Mouse (Mus musculus): ENCODE measurements at regions not wholly inside any gene's neighbourhood (a gene's known extent, or its start where the extent isn't known, plus 50 kb on each side); places are given as distances from the start of the nearest gene placed in this dataset.

DNA sequence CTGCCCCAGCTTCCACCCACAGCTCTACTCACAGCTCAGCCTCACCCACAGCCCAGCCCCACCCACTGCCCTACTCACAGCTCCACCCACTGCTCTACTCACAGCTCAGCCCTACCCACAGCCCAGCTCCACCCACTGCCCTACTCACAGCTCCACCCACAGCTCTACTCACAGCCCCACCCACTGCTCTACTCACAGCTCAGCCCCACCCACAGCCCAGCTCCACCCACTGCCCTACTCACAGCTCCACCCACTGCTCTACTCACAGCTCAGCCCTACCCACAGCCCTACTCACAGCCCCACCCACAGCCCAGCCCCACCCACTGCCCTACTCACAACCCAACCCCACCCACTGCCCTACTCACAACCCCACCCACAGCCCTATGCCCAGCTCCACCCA is 56.5 kb upstream of the Phox2b start:
- in situ Hi-C loops (cut with MboI, MseI): no loop called here

DNA sequence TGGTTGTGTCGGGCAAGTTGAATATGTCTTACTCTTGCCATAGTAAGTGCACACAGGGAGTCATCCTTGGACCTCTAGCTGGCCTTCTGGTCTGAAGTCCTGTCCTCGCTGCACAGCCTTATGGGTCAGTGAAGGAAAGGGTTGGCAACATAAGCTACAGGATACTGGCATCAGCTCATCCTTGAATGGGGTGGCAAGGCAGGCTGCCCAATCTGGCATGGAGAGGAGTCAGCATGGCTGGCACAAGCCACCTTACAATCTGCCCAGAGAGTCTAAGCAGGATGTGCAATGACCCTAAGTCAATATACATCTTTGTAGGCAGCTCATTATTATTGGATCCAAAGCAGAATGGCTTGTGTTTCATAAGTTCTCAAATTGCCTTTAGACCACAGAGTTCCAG is 57.8 kb upstream of the Phox2b start:
- in situ Hi-C loops (cut with MboI, MseI): no loop called here

DNA sequence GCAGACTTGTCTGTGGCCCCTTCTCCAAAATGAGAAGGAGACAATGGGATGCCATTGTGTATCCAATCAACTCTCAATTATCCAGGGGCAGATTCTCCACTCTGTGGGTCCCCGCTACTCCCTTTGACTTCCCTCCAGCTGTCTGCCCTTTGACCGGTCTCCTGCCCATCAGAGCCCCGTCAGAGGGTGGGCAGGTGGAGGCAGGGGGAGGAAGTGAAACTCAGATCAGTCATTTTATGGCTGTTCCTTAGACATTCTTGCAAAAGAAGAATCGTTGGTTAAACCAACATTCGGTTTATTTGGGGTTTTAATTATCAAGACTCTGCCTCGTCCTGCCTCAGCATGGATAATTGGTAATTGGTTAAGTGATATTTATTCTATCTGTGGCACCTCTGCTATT is 77.7 kb upstream of the Phox2b start:
- in situ Hi-C loops (cut with MboI, MseI): no loop called here

DNA sequence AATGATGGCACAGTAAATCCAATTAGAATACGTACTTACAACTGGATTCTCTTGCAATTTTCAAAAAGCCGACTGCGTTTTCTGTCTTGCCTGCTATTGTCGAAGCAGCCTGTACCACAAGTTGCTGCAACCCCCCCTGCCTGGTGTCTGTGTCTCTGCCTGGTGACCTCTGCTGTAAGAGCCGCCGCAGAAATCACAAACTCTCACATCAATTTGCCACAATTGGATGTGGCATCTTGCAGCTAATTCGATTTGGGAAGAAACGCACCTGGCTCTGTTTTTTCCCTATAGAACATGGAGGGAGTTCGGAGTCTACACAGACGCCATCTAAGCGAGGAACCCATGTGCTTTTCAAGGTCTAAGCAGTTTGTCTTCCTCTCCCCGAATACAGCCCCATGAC is 80.1 kb upstream of the Phox2b start:
- in situ Hi-C loops (cut with MboI, MseI): no loop called here

DNA sequence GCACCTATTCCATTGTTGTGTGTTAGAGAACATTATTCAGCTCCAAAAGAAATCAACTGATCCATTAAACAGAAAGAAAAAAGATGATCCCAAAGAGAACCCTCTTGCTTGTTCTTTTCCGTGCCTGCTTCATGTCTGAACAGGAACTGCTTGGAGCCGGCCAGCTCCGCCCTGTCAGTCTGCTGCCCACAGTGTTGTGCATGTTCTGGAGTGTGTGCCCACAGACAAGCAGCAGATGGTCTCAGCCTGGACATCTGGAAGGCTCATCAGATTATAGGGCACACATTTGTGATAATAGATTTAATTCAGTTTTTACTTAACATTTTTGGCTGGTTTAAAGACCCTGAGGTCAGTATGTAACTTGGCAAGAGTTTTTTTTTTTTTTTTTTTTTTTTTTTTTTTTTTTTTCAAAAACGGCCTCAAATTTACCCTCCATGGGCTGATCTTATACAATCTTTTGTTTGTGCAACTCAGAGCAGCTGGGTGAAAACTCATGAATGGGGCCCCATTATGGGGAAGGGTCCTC is 70.9 kb upstream of the Tmem33 start:
- in situ Hi-C loops (cut with MboI, MseI): loop anchor here in 1 of 2 experiments (10.0 kb wide), 1 partner anchor 475 kb away; no protein-coding TSS in a partner anchor

DNA sequence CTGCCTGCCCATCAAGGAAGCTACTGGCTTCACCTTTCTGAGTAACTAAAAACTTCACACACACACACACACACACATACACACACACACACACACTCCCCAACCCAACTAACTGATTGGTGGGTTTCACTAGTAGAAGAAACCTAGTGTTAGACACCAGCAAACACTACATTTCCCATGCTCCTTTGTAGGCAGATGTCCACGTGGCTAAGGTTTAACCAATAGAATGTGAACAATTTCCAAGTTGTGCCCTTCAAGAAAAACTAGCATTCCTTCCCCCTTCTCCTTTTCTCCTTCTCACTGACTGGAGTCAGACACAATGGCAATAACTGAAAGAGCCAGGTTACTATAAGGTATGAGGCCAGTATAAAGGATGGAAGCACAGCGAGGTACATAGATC is 66.3 kb upstream of the Tmem33 start:
- in situ Hi-C loops (cut with MboI, MseI): no loop called here

DNA sequence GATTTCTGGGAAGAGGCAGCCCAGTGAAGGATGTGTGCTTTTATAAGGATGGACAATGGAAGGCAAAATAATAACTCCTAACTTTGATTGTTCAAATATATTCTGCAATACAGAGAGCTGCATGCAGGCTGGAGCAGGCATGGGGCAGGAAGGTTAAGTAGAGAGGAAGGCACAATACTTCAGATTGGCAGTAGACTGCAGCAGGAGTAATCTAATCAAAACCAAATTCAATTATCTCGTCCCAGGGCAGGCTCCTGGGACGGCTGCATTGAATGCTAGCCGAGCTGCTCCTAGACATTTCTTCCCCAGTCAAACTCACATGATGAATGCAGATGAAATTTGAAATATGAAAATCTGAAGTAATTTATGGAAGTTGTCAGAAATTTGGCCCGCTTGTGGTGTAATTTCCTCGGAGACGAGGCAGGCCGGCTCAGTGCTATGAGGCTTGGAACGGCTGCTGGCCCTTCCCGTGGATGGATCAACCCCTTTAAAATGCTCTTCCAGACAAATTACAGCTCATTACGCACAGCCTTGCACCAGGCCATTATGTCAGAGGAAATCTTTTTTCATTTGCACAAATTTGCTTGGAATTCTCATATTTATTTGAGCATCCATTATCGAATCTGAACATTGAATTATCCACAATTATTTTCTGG is 55.2 kb upstream of the Tmem33 start:
- in situ Hi-C loops (cut with MboI, MseI): no loop called here

Data from T-helper 17 cell (primary cell).